Comparison of ENCODE assay signal across 17 mouse cellular contexts in the genomic region with DNA sequence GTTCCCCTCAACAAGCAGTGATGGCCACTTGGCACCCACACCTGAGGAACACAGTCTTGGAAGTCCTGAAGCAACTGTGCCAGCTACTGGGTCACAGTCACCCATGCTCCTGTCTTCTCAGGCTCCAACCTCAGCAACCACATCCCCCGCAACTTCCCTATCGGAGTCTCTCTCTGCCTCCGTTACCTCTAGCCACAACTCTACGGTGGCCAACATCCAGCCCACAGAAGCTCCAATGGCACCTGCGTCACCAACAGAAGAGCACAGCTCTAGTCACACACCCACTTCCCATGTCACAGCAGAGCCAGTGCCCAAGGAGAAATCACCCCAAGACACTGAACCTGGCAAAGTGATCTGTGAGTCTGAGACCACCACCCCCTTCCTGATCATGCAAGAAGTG.
"Had no signal": no experiment of that assay in that cellular context is flagged by ENCODE, and none has a peak within 500 bp of the region (broad histone marks: within the 10 kb centered on the region; RNA-seq: fewer than 3 reads in every experiment).

No protein-coding gene starts in this region.

- H3K4me1 ChIP-seq: liver, embryonic 15.5 days; lung, embryonic 15.5 days; midbrain, embryonic 15.5 days; stomach, embryonic 15.5 days had no signal

- H3K27ac ChIP-seq: liver, embryonic 15.5 days; lung, embryonic 15.5 days; macrophage; midbrain, embryonic 13.5 days; midbrain, embryonic 15.5 days; neural tube, embryonic 12.5 days; stomach, embryonic 15.5 days; stomach, postnatal 0 days had no signal

- ATAC-seq: liver, postnatal 0 days; lung, postnatal 0 days; midbrain, embryonic 13.5 days; midbrain, embryonic 15.5 days had no signal

- H3K4me3 ChIP-seq: liver, embryonic 15.5 days; lung, embryonic 15.5 days; megakaryocyte, embryonic 14.5 days; midbrain, embryonic 13.5 days; midbrain, embryonic 15.5 days; neural tube, embryonic 12.5 days; stomach, embryonic 15.5 days had no signal

- DNase-seq: liver, postnatal 0 days; lung, adult 2 months; lung, postnatal 14 days; lung, postnatal 36 days; right cerebral cortex, postnatal 14 days; thymus, adult 2 months; thymus, postnatal 25 days had no signal

- H3K27me3 ChIP-seq: liver, embryonic 15.5 days; megakaryocyte, embryonic 14.5 days; midbrain, embryonic 13.5 days; midbrain, embryonic 15.5 days; neural tube, embryonic 12.5 days; stomach, embryonic 15.5 days had no signal

- H3K36me3 ChIP-seq: liver, embryonic 15.5 days; lung, embryonic 15.5 days; midbrain, embryonic 13.5 days; midbrain, embryonic 15.5 days; neural tube, embryonic 12.5 days; stomach, embryonic 15.5 days had no signal

- H3K9me3 ChIP-seq: liver, embryonic 15.5 days; lung, embryonic 15.5 days; midbrain, embryonic 15.5 days; neural tube, embryonic 12.5 days; stomach, embryonic 15.5 days had no signal
